Mouse (Mus musculus): ENCODE results near the gene Mier1. TPM values are rescaled to one million over a fixed set of nuclear protein-coding genes. Genes with fewer than 3 reads are reported as not detected.
A peak's percentile ranks its signal among the peaks of the same experiment; 100 is the strongest.
"Not testable (repeated sequence)": the region's sequence is repeated elsewhere in the genome, so short reads cannot be mapped to it uniquely, and the experiment has no call there.

Gene Mier1
- polyA plus RNA-seq, 1 experiment, result 70.0 TPM

DNA sequence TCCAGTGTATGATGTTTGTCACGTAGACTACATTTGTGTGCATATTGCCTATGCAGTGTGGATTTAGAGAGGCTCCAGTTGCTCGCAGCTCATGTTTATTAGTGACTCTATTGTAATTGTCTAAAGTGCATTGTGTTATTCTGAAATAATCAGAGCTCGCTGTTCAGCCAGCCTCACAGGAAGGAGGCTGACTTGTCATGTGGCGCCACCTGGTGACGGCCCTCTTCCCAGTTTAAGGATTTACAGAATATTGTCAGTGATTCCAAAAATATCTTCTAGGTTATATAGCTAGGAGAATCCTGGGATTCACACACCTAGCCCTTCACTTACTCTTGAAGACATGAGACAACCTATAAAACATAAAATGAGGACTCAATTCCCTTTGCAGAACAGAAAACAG lies 32.1 kb downstream of the Mier1 start:
- Histone ChIP-seq H3K27ac (ENCODE audit: insufficient read depth, low read length) (no peak overlapping the region), H3K4me1 (ENCODE audit: control insufficient read depth, insufficient read depth, low read length) (no peaks in the 10 kb centered on the region), H3K4me3 (ENCODE audit: insufficient read depth, low read length) (no peak overlapping the region)
- TF ChIP-seq POLR2A (IDR thresholded peaks at IDR 0.05; ENCODE audit: low read depth, low read length) (no peak), CTCF (IDR thresholded peaks at IDR 0.05; ENCODE audit: borderline replicate concordance, insufficient read depth, low read length) (peak; percentile 75; the same call in 1 of the 2 replicates)

DNA sequence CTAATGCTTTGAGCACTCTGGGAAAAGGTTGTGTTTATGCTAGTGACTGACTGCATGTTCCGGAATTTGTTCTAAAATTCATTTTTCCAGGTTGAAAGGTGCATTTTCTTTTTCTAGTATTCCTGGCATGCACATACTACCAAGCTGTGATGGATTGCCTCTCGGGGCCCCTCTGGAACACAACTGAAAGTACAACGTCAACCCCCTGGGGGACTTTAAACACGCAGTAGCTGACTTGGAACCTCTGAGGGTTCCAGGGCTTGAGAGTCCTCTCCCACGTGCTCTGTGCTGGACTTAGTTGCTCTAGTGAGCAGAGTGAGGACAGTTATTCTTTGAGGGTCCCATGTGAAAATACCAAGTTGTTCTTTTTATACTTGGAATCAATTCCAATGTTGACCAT lies 37.8 kb downstream of the Mier1 start:
- no peak overlapping the region for H3K4me3 ChIP-seq (ENCODE audit: insufficient read depth, low read length)
- no peak overlapping the region for H3K27ac ChIP-seq (ENCODE audit: insufficient read depth, low read length)
- TF ChIP-seq POLR2A (IDR thresholded peaks at IDR 0.05; ENCODE audit: low read depth, low read length), result no peak
- no peak for TF ChIP-seq CTCF (IDR thresholded peaks at IDR 0.05; ENCODE audit: borderline replicate concordance, insufficient read depth, low read length)
- H3K4me1 ChIP-seq (ENCODE audit: control insufficient read depth, insufficient read depth, low read length), result no peaks in the 10 kb centered on the region

DNA sequence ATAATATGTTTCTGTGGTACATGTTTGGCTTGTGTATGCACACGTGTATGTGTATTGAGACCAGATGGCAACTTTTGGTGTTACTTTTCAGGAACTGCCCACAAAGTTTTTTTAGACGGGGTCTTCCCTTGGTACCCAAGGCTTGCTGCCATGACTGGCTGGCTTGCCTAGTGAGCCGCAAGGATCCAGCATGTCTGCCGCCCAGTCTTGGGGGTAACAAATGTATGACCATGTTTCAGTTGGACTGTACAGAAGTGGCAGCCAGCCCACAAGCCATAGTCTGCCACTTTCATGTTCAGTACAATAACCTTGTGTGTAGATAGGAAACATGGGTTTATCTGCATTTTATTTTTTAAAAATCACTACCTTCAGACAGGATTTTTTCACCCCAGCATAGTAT lies 44.6 kb downstream of the Mier1 start:
- no peak for TF ChIP-seq POLR2A (IDR thresholded peaks at IDR 0.05; ENCODE audit: low read depth, low read length)
- no peak for TF ChIP-seq CTCF (IDR thresholded peaks at IDR 0.05; ENCODE audit: borderline replicate concordance, insufficient read depth, low read length)
- Histone ChIP-seq H3K4me1 (ENCODE audit: control insufficient read depth, insufficient read depth, low read length) (no peaks in the 10 kb centered on the region), H3K4me3 (ENCODE audit: insufficient read depth, low read length) (no peak overlapping the region), H3K27ac (ENCODE audit: insufficient read depth, low read length) (no peak overlapping the region)

DNA sequence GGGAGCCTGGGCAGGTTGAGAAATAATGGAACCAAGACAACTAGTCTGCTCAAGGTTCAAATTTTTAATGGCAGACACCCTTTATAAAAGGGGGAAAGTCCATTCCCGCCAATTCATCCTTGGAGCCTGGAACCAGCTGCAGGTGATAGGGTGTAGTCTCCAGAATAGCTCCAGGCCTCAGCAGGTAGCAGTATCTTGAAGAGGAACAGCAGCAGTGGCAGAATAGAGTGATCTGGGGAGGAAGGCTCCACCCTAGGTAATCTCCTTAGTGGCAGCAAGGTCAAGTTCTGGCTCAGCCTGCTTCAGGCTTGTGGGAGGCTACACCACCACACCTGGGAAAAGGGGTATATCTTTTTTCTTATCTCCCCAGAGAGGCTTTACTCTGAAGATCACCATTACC lies 52.0 kb downstream of the Mier1 start:
- not testable (repeated sequence) for H3K4me3 ChIP-seq (ENCODE audit: insufficient read depth, low read length); H3K4me1 ChIP-seq (ENCODE audit: control insufficient read depth, insufficient read depth, low read length); H3K27ac ChIP-seq (ENCODE audit: insufficient read depth, low read length)

DNA sequence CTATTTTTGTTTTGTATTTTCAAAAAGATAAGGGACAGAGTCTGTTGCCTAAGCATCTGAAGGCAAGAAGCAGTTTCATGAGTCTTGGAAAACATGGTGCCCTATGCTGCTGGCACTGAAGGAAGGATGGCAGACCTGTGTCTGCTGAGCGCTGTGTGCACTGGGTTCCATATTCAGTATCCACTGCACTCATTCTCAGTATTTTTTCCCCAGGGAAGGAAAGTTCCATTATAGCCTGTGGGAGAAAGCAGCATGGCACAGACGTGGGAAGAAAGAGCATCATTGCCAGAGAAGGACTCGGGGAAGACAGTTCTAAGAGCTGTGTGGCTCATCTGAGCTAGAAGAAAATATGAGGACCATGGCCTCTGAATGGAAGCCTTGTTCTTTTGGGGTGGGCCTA lies 57.1 kb downstream of the Mier1 start:
- TF ChIP-seq CTCF (IDR thresholded peaks at IDR 0.05; ENCODE audit: borderline replicate concordance, insufficient read depth, low read length) (no peak), POLR2A (IDR thresholded peaks at IDR 0.05; ENCODE audit: low read depth, low read length) (no peak)
- Histone ChIP-seq H3K27ac (ENCODE audit: insufficient read depth, low read length) (no peak overlapping the region), H3K4me1 (ENCODE audit: control insufficient read depth, insufficient read depth, low read length) (no peaks in the 10 kb centered on the region), H3K4me3 (ENCODE audit: insufficient read depth, low read length) (no peak overlapping the region)

DNA sequence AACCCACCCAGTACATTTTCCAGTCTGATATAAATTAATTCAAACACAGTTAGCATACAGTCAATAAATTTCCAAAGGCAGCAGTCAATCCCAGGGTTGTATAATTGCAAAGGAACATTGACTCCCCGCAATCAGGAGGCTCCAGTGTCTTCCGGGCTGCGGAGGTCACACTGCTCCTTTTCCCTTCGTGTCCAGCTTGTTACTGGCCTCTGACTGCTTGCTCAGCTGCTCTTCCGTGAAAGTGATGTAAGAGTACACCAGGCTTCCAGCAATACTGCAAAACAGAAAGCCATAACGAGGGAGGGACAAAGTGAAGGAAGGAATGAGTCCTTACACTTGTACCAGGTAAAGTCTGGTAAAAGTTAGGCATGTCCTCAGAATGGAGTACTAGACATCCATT lies 59.3 kb downstream of the Mier1 start:
- TF ChIP-seq CTCF (IDR thresholded peaks at IDR 0.05; ENCODE audit: borderline replicate concordance, insufficient read depth, low read length), result no peak
- TF ChIP-seq POLR2A (IDR thresholded peaks at IDR 0.05; ENCODE audit: low read depth, low read length), result no peak
- Histone ChIP-seq H3K4me3 (ENCODE audit: insufficient read depth, low read length) (no peak overlapping the region), H3K27ac (ENCODE audit: insufficient read depth, low read length) (no peak overlapping the region), H3K4me1 (ENCODE audit: control insufficient read depth, insufficient read depth, low read length) (peaks cover 2% of the 10 kb centered on the region; the same call in 1 of the 2 replicates)

DNA sequence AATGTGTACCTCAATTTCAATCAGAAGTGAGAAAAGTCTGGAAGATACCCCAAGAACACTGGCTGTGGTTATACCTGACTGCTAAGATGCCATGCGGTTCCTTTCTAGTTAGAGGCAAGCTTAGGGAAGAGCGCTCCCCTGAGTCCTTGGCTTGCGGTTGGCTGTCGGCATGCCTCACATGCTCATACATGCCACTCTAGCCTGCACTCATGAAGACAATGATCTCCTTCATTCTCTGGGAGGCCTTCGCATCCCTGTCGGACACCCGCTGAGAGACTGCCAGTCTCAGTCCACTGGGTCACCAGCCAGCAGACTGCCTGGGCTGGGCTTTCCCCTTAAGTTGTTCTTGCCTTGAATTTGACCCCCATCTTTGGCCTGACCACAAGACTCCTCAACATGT lies 59.8 kb downstream of the Mier1 start:
- H3K27ac ChIP-seq (ENCODE audit: insufficient read depth, low read length), result no peak overlapping the region
- H3K4me3 ChIP-seq (ENCODE audit: insufficient read depth, low read length), result no peak overlapping the region
- TF ChIP-seq POLR2A (IDR thresholded peaks at IDR 0.05; ENCODE audit: low read depth, low read length), result no peak
- TF ChIP-seq CTCF (IDR thresholded peaks at IDR 0.05; ENCODE audit: borderline replicate concordance, insufficient read depth, low read length), result no peak
- H3K4me1 ChIP-seq (ENCODE audit: control insufficient read depth, insufficient read depth, low read length), result peaks cover 2% of the 10 kb centered on the region; the same call in 1 of the 2 replicates

DNA sequence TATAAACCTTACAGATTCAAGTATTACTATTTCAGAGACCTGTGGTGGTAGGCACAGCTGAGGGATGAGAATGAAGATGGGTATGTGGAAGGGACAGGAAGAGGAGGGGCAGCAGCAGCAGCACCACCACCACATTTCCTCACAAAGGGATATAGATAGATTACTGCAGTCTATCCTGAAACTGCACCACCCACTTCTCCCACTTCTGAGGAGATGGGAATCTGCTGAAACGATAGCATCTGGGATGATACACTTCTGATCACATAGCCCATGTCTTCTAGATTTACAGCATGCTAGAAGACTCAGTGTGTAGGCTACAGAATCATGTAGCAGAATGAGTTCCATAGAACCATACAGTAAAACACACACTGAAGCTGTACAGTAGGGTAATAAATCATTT lies 63.5 kb downstream of the Mier1 start:
- Histone ChIP-seq H3K4me3 (ENCODE audit: insufficient read depth, low read length) (no peak overlapping the region), H3K4me1 (ENCODE audit: control insufficient read depth, insufficient read depth, low read length) (peaks cover 4% of the 10 kb centered on the region; the same call in 1 of the 2 replicates), H3K27ac (ENCODE audit: insufficient read depth, low read length) (no peak overlapping the region)
- TF ChIP-seq POLR2A (IDR thresholded peaks at IDR 0.05; ENCODE audit: low read depth, low read length) (no peak), CTCF (IDR thresholded peaks at IDR 0.05; ENCODE audit: borderline replicate concordance, insufficient read depth, low read length) (no peak)

DNA sequence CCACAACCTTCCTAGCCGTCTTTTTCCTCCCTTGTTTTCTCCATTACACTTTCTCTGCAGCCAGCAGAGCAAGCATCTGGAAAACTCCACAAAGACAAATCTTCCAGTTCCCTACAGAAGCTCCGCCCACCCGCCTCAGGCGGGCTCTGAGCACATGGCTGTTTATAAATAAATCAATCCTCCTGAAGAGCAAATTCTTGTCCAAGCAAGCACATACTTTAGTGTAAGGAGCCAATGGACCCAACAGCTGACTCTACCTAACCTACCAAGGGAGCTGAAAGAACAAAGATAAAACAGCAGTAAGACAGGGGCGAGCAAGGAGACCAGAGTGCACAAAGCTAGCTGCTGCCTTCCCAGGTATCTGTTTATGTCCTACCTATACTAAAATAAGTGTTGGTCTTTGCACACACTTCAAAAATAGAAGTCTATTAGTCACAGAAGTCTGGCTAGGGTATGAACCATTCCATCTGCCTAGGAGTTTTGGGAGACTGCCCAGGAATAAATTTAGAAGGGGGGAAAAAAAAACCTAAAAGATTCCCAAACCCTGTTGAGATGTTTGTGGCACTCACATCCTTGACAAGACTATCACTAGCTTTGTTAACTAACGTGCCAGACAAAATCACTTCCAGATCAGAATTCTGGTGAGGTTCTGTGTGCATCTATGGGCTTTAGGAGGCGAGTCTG lies 64.6 kb downstream of the Mier1 start:
- Histone ChIP-seq H3K27ac (ENCODE audit: insufficient read depth, low read length) (0 out of 2 replicates have a peak overlapping the region, but pooled peaks have one; percentile 22), H3K4me1 (ENCODE audit: control insufficient read depth, insufficient read depth, low read length) (peaks cover 4% of the 10 kb centered on the region; the same call in 1 of the 2 replicates), H3K4me3 (ENCODE audit: insufficient read depth, low read length) (no peak overlapping the region)
- no peak for TF ChIP-seq CTCF (IDR thresholded peaks at IDR 0.05; ENCODE audit: borderline replicate concordance, insufficient read depth, low read length)

DNA sequence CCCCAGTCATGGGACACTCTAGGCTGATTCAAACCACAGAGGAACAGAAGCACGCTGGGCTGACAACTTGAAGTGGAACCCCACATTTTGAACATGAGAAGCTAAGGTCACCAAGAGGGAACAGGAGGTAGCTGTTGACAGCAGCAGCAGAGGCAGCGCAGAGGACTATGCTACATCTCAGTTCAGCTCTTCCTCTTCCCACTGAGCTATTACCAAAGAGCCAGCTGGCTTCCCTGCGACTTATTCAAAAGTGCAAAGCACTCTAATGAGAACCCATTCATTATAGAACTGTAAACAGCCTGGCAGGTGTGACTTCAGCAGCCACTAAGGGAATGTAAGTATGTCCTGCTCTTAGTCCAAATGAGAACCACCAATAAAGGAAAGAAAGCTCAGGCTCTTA lies 65.4 kb downstream of the Mier1 start:
- H3K27ac ChIP-seq (ENCODE audit: insufficient read depth, low read length), result no peak overlapping the region
- no peak overlapping the region for H3K4me3 ChIP-seq (ENCODE audit: insufficient read depth, low read length)
- TF ChIP-seq CTCF (IDR thresholded peaks at IDR 0.05; ENCODE audit: borderline replicate concordance, insufficient read depth, low read length) (no peak), POLR2A (IDR thresholded peaks at IDR 0.05; ENCODE audit: low read depth, low read length) (no peak)
- H3K4me1 ChIP-seq (ENCODE audit: control insufficient read depth, insufficient read depth, low read length), result peaks cover 4% of the 10 kb centered on the region; the same call in 1 of the 2 replicates
